Mouse (Mus musculus) cerebellum, adult 2 months (tissue): ENCODE data around the gene Shc4.

Source experiments
- CTCF ChIP-seq: fragments of 200-500 bp; IDR thresholded peaks from 2 replicates; pipeline ENCODE4 v1.5.1; 2011; ENCODE audit warnings: low read depth, mild to moderate bottlenecking, control low read depth, low read length, moderate library complexity, borderline replicate concordance; ENCODE audit not compliant: insufficient read depth
- POLR2A ChIP-seq: fragments of 200-500 bp; IDR thresholded peaks from 2 replicates; pipeline ENCODE4 v1.6.1; 2011; ENCODE audit warnings: low read length, control low read depth, borderline replicate concordance; ENCODE audit not compliant: insufficient read depth

DNA sequence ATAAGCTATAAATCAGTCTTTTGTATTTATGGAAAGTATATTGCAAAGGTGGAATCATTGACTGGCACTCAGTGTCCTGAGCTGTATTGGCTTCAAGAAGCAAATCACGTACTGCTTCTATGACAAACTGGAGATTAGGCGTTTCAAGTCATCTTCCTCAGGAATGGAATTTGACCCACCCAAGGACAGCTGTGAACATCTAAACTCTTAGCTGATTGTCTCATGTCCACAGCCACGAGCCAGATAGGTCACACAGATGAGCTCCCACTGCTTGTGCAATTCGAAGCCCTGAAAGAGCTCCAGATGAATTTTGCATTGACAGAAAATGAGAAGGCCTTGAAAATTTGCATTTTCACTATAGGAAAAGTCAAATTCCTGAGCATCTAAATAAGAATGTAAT lies 146.3 kb downstream of the Shc4 start:
- TF ChIP-seq POLR2A: no peak
- TF ChIP-seq CTCF: no peak
